Mouse (Mus musculus): ENCODE measurements around the gene Nectin3. TPM values are rescaled to one million over a fixed set of nuclear protein-coding genes. Genes with fewer than 3 reads are reported as not detected.
"Not testable (repeated sequence)": the region's sequence is repeated elsewhere in the genome, so short reads cannot be mapped to it uniquely, and the experiment has no call there.

Nectin3 gene
- total RNA-seq, 2 experiments from 2014 or later = 53.5 to 60.0 TPM

- no peak for TF ChIP-seq CTCF (conservative IDR thresholded peaks at IDR 0.05)
- no peak overlapping the region for H3K4me3 ChIP-seq
- DNase-seq (ENCODE audit: low spot score in 2 of 2) = no peak
- no peak overlapping the region for H3K27ac ChIP-seq
Measured at GRCm38 (mm10) chr16:46406844-46407639, 91.3 kb downstream of the Nectin3 start.

GRCm38 (mm10) chr16:46397945-46398344, 100.4 kb downstream of the Nectin3 start:
- no peak for DNase-seq (ENCODE audit: low spot score in 2 of 2)
- Histone ChIP-seq H3K4me3 (no peak overlapping the region), H3K27ac (no peak overlapping the region)
- TF ChIP-seq CTCF (conservative IDR thresholded peaks at IDR 0.05) = no peak

- no peak for TF ChIP-seq CTCF (conservative IDR thresholded peaks at IDR 0.05)
- H3K27ac ChIP-seq = no peak overlapping the region
- DNase-seq (ENCODE audit: low spot score in 2 of 2) = no peak
- H3K4me3 ChIP-seq = no peak overlapping the region
Measured at GRCm38 (mm10) chr16:46389415-46390033, 108.8 kb downstream of the Nectin3 start.

DNA sequence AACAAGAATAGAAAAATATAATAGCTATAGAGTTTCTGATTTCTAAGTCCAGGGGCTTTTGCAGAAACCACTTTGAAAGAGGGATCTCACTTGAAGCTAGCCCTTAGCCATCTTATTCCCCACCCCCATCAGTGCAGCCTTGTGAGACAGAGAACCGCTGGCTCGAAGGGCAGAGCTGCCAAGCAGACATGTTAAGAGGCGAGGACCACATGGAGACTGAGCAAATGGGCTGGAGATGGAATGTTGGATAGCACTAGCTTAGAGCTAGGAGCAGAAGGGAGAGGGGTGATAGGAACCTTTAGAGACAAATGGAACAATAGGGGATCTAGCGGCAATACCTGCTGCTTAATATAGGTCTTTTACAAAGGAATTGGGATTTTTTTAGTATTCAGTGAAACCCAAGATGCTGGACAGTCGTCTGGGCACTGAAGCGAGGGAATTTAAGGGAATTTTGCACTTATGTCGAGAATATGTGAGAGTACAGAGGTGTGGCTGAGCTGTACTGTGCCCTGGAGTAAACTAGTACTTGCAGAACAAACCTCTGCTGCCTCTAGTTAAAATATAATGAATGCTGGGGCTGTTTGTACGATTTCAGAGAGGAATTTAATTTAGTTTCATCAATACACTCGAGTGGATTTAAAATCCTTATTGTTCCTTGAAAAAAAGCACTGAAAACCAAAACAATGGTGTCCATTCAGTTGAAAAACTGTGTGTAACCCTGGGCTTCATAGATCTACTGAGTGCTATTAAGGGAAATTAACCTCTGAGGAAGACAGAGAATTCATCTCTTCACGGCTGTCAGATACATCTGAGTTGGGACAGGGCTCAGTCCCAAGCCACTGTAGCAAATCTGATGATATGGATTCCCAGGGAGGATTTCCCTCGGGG, 109.6 kb downstream of the Nectin3 start:
- TF ChIP-seq CTCF (conservative IDR thresholded peaks at IDR 0.05) = no peak
- DNase-seq (ENCODE audit: low spot score in 2 of 2) = no peak
- no peak overlapping the region for H3K27ac ChIP-seq

DNA sequence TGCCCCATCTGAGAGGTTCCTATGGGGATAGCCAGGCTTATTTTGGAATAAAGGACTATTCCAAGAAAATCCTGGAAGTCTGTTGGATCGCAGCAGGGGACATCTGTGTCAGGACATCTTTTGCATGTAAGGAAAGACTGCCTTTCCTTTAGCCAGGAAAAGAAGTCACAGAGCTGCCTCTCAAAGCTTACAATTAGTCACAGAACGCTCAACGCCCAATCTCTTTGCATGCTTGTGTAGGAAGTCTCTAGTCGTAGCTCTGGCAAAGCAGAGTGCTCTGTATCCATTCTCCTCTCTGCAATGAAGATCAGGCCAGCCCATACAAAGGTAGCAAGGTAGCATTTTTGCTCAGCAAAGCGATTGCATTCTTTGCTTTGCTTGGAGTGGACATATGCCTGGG, 114.0 kb downstream of the Nectin3 start:
- Histone ChIP-seq H3K4me3 (no peak overlapping the region), H3K27ac (no peak overlapping the region)
- TF ChIP-seq CTCF (conservative IDR thresholded peaks at IDR 0.05) = no peak
- DNase-seq (ENCODE audit: low spot score in 2 of 2) = no peak

More for the DNA sequence above, 109.6 kb downstream of the Nectin3 start:
- no peak overlapping the region for H3K4me3 ChIP-seq

DNA sequence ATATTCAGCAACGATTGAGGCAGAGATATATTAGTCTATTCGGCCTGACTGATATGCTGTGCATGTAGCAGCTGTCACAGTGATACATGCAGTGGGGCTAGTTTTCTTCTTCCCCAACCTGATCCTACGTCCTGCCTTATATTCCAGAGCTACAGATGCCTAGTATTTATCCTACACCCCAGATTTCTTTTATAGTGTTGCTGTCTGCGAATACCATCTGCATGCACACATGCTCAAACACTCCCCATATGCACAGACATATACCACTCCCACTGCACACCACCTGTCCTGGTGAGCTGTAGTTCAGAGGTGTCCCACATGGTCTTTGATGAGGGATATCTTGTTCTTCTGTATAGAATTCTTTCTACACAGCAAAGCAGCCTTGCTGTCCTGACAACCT, 115.0 kb downstream of the Nectin3 start:
- TF ChIP-seq CTCF (conservative IDR thresholded peaks at IDR 0.05) = no peak
- DNase-seq (ENCODE audit: low spot score in 2 of 2) = no peak
- no peak overlapping the region for H3K27ac ChIP-seq
- no peak overlapping the region for H3K4me3 ChIP-seq

GRCm38 (mm10) chr16:46376575-46376974, 121.8 kb downstream of the Nectin3 start:
- H3K27ac ChIP-seq = no peak overlapping the region
- no peak for DNase-seq (ENCODE audit: low spot score in 2 of 2)
- H3K4me3 ChIP-seq = no peak overlapping the region
- no peak for TF ChIP-seq CTCF (conservative IDR thresholded peaks at IDR 0.05)

- TF ChIP-seq CTCF (conservative IDR thresholded peaks at IDR 0.05) = no peak
- Histone ChIP-seq H3K27ac (no peak overlapping the region), H3K4me3 (no peak overlapping the region)
- DNase-seq (ENCODE audit: low spot score in 2 of 2) = no peak
Measured at GRCm38 (mm10) chr16:46362022-46362421, 136.3 kb downstream of the Nectin3 start.

DNA sequence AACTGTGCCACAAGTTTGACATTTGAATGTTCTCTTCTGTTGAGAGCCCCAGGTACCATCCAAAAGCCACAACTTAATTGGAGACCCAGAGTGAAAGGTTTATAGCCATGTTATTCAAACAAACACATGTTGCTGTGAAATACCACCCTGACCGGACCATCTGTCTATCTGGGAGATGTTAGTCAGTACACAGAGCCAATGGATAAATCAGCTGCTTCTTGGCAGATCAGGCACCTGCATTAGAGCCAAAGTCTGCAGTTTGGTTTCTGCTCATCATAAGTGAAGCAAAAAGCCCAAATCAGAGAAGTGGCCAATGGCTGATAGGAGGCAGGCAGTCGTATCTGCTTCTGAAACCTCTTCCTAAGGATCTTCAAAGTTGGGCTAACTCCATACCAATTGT, 140.7 kb downstream of the Nectin3 start:
- DNase-seq (ENCODE audit: low spot score in 2 of 2) = peak in 1 of 2 experiments; percentile 16
- not testable (repeated sequence) for H3K4me3 ChIP-seq, H3K27ac ChIP-seq

- H3K4me3 ChIP-seq = no peak overlapping the region
- H3K27ac ChIP-seq = no peak overlapping the region
- DNase-seq (ENCODE audit: low spot score in 2 of 2) = no peak
- TF ChIP-seq CTCF (conservative IDR thresholded peaks at IDR 0.05) = no peak
Measured at GRCm38 (mm10) chr16:46356663-46357062, 141.7 kb downstream of the Nectin3 start.

All from layer of hippocampus, adult 2 months (tissue).